Mouse (Mus musculus) retina, adult 2 months (tissue): Measurements from ENCODE around the gene Vwde.

Source experiments
- DNase-seq: peaks from one replicate; pipeline ENCODE4 v3.0.0-alpha.2; 2012; ENCODE audit warnings: low read depth, low spot score

Vwde gene

DNA sequence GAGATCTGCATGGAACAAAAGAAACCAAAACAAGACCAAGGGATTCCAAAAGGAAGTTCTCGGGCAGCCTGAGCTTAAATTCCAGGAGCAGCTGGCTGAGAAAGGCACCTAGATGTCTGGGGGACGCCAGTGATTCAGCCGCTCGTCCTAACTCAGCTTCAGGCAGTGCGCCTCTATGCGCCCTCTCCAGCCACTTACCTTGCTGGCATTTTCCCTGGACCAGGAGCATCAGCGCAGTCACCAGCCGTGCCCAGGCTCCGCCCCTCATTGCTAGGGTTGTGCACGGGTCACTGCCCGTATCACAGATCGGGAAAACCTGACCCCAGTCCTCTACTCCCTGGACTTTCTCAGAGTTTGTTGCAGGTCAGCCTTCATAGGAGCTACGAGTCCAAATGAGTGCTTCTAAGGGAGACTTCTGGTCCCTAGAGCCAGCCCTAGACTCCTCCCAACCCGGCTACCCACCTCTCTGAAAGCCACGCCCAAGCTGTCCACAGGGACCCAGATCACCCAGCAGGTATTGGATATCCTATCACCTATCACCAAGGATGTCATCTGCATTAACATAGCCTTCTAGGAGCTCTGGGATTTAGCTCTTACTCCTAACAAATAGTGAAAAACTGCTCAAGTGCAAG, at the start of gene Vwde:
TSS of gene Vwde (minus strand) at position 370 of the 632 bp plus-strand sequence.
- DNase-seq, result no peak

DNA sequence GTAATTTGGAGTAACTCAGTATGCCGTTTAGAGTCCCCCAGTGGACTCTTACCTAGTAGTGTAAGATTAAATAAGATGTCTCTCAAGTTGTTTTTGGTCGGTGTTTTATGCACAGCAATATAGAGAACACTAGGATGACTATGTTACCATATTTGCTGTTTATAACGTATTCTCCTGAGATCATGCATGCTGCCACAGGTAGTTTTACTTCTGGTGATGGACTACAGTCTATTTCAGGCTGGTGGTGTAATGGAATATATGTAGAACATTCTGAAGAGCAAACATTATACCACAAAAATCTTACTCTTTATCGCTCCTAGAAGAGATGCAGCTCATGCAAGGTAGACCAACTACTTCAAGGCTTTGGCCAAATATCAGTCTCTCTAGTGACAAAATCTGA, 30.6 kb upstream of the Vwde start:
- DNase-seq, result no peak

DNA sequence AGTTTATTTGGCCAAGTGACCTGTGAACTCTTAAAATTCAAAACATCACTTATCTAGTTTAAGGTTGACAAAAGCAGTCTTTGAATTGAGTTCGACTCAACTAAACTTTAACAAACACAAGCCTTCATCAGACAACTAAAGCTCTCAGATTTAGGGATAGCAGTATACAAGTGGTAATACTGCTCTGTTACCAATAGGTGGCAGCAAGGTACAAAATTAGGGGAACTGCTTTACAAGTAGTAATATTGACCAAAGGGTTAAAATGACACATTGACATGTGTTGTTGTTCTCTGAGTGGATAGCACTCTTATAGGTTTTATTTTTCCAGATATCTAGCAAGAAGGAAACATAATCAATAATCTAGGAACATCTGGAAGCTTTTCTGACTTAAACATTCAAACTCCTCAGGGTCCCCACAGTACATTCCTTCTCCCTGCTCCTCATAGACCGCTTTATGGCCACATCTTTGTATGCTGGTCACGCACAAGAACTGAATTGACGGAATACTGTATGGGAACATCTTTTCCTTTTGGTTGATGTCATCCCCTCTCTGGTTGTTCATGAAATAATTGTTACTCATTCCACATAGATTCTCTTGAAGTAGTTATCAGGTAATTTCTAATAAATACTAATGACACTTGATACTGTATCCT, 23.7 kb upstream of the Vwde start:
- DNase-seq, result no peak

DNA sequence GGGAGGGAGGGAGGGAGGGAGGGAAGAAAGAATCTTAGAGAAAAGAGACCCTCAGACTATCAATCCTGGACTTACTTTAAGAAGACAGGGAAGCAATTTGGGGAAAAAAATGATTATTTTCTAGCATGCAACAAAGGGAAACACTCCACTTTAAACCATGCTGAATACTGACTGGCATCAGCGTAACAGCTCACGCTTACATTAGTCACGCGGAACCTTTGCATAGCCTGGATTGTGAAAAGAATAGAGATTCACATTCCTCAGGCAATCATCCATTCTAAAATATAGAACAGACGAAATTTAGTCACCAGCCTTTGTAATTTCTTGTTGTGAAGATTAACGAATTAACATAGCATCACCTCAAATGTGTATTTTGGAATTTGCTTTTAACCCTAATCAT, 18.6 kb downstream of the Vwde start:
- no peak for DNase-seq

DNA sequence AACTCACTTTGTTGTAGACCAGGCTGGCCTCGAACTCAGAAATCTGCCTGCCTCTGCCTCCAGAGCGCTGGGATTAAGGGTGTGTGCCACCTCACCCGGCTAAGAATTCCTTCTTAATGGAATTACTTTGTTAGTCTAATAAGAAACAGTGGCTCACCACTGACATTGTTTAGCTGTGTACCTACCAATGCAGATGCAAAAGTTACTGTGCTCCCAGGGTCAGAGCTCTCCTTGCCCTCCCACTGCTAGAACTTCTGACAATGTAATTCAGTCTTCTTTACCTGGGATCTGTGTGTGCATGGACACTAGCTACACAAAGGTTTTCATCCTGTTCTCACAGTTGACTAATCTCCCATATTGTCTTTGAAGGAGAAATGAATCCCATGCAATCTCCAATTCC, 27.3 kb downstream of the Vwde start:
- no peak for DNase-seq

DNA sequence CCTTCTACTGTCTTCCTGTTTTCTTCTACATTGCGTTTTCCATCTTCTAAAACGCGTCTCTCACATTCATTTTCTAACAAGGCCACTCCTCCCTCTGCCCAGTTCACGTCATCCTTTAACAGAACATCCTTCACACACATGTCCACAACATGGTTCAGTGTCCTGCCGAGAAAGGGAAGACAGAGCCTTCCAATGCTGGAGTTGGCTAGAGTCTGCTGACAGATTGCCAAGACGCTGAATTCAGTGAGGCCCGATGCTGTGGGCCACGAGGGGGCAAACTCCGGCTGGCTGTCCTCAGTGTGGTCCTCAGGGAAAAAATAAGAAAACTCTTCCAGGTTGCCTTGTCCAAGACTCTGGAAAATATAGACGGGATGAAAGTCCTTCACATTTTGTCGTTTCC, 37.9 kb downstream of the Vwde start:
- DNase-seq, result no peak

DNA sequence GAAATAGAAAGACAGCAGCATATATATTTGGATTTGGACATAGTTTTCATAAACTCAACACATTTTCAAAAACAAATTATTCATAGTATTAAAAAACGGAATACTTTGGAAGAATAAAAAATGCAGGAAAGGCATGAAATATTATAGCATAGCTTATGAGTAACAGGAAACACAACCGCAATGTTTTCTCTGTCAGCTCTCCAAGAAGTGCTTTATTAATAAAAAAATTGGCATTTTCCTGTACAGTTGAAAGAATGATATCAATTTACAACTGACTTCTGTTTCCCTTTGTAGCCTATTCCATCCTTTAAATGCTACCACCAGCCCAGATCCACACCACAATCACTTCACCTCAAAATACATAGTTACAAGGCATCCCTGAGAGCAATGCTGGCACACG, 44.7 kb downstream of the Vwde start:
- DNase-seq, result no peak

DNA sequence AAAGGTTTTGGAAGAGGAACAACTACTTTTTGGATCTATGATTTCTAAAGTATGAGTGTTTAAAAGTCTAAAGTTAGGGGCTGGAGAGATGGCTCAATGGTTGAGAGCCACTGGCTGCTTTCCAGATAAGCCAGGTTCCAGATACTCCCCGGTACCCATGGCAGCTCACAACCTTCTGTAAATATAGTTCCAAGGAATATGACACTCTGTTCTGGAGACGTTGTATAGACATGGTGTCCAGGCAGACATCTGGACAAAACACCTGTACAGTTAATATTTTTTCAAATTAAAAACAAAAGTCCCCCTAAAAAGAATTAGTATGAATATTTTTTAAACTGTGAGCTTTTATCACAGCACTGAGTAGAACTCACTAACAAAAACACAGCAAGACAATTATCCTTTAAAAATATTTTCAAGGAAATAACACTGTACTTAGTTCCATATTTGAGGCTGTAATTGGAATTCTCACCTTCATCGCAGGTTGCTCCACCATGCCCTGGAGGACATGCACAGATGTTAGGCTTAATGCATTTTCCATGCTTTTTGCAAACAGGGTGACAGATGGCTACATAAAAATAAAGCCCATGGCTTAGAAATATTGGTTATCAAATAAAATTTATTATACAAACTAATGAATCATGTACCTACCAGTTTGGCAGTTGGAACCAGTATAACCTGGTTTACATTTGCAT, 55.2 kb downstream of the Vwde start:
- DNase-seq, result no peak

DNA sequence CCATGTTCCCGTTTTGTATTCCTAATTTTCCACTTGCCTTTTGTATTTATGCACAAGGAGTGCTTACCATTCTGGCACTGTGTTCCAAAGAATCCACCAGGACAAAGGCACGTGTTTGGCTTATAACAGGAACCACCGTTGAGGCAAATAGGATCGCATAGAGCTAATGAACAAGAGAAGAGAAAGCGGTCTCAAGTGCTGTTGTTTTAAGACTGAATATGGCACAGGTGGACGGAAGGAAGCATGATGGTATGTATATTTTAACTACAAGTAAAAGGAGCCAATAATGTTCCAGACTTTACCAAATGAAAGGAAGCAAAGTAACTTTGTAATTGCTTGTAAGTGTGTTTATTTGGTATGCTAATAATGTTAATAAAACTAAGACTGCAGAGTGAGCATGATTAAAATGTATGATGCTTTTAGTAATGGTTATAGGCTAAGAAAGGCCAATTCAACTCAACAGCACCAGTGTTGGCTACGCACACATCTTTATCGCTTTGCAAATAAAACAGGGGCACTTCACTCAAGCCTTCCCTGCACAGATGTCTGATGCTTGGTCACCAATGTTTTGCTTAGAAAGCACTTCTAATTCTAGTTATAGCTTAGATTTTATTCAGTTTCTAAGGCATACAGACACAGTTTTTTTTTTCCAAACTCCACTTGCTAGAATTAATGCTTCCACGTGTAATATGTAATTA, 58.4 kb downstream of the Vwde start:
- no peak for DNase-seq

DNA sequence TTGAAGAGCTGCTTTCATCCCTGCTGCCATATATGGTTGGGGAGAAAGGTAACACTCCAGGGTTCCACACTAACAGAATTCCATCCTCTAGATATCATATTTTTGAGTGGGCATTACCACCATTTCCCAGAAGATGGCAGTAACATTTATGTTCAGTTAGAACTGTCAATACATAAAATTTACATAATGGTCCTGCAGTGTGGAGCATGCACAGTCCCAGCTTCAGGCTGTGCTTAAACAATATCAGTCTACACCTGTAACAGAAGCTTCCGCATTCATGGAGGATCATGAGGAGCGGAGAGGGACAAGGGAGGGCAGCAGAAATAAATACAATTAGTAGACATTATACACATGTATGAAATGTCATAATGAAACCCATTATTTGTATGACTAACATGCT, 65.3 kb downstream of the Vwde start:
- DNase-seq, result no peak

DNA sequence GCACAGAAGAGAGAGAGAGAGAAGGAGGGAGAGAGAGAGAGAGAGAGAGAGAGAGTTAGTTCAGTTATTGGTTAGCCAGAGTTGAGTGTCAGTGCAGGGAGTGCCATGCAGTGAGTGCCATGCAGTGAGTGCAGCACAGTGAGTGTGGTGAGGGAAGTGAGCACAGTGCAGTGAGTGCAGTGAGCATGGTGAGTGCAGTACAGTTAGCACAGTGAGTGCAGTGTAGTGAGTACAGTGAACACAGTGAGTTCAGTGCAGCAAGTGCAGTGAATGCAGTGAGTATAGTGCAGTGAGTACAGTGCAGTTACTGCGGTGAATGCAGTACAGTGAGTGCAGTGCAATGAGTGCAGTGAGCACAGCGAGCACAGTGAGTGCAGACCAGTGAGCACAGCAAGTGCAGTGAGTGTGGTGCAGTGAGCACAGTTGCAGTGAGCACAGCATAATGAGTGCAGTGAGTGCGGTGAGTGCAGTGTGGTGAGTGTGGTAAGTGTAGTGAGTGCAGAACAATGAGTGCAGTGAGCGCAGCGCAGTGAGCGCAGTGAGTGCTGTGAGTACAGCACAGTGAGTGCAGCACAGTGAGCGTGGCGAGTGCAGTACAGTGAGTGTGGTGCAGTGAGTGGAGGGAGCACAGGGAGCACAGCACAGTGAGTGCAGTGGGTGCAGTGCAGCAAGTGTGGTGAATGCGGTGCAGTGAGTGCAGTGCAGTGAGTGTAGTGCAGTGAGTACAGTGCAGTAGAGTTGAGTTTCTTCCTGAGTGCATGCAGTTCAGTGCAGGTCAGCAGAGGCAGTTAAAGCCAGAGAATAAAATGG, 70.7 kb downstream of the Vwde start:
- no peak for DNase-seq

DNA sequence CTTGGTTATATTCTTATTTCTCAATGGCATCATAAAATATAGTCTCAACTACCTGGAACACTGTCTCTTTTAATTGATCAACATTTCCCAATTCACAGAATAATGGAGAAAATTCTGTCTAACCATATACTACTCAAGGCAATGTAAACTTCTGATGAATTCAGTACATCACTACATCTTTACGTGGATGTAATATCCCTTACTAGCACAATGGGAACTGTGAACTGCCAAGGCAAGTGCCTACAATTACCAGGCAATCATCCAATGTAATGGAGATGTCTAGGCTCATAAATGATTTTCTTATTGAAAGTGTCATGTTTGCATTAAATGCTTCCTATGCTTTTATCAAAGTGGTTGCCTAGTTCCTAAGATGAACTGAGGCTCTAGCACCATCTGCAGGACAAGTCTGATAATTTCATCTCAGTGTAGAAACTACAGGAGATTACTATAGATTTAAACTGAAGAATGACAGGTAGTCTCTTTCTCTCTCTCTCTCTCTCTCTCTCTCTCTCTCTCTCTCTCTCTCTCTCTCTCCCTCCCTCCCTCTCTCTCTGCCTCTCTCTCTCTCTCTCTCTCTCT, 72.6 kb downstream of the Vwde start:
- DNase-seq, result peak; percentile 18

DNA sequence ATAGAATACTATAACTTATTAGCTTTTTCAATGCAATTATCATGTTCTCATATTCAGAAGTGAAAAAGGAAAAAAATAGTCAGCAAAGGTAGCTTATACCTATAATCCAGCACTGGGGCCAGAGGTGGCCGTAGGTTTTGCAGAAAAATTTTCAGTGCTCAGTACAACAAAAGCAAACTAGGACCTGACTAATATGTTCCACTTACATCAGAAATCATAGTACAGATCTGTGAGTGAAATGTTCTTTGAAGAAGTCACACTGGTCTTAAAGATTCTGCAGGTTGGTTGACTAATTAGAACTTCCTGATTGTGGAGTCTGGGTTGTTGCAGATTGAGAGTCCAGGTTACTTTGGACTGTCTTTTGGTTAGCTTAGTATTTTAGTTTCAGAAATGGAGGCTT, 87.5 kb downstream of the Vwde start:
- no peak for DNase-seq

DNA sequence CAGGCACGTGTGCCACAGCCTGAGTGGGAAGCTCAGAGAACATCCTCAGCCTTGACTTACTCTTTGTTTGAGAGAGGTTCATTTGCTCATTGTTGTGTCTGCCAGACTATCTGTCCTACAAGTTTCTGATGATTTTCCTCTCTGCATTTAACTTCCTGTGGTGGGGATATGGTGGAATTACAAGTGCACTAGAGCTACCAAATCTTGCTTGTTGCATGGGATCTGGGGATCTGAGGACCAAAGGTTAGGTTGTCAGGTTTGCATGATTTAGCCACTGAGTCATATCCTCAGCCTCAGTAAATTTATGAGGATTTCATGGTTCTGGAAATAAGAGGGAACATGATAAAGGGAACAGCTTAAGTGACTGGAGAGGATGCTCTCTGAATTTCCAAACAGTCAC, 116.1 kb downstream of the Vwde start:
- no peak for DNase-seq
